Mouse (Mus musculus): Measurements from ENCODE around the gene Dnajc10. TPM values are rescaled to one million over a fixed set of nuclear protein-coding genes. Genes with fewer than 3 reads are reported as not detected.

The Dnajc10 gene
- polyA plus RNA-seq, 1 experiment from 2014 or later, result 42.6 TPM

DNA sequence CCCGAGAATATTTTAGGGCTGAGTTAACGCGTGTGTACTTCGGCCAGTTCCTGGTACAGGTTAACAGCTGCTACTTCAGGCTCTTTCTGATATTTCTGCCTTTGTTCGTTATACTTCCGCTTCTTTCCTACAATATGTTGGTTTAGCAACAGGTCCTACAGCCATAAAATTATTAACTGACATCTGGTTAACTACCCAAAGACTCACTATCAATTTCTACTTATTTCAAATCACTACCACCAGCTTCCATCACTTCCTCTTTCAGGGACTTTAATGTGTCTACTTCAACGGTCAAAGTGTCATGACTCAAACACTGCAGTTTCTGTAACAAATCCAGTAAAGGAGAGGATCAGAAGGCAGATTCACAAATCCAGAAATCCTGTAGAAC is 418 bp upstream of the Dnajc10 start:
- H3K36me3 ChIP-seq (ENCODE audit: control insufficient read depth, insufficient read depth, low read length), result no peaks in the 10 kb centered on the region; the same call in 1 of the 2 replicates
- peak overlapping the region; percentile 85; the same call in 1 of the 2 replicates for H3K9ac ChIP-seq (ENCODE audit: low read depth, low read length)
- peak; percentile 16 for ATAC-seq (replicated peaks; ENCODE audit: low FRiP score)
- peak overlapping the region; percentile 80 for H3K4me3 ChIP-seq (ENCODE audit: low read depth, low read length)
- H3K9me3 ChIP-seq (ENCODE audit: control insufficient read depth, low read length), result no peaks in the 10 kb centered on the region
- H3K27ac ChIP-seq (ENCODE audit: low read depth, low read length), result peak overlapping the region; percentile 96; the same call in 1 of the 2 replicates
- H3K27me3 ChIP-seq (replicated peaks; ENCODE audit: control insufficient read depth, insufficient read depth, low read length), result no peaks in the 10 kb centered on the region
- no peaks in the 10 kb centered on the region for H3K4me1 ChIP-seq (replicated peaks; ENCODE audit: control insufficient read depth, insufficient read depth, low read length)
- 38% methylated on average over 7 of the region's 7 CpGs for WGBS
- peak overlapping the region; percentile 76 for H3K4me2 ChIP-seq
- no peak for DNase-seq (ENCODE audit: low spot score)

DNA sequence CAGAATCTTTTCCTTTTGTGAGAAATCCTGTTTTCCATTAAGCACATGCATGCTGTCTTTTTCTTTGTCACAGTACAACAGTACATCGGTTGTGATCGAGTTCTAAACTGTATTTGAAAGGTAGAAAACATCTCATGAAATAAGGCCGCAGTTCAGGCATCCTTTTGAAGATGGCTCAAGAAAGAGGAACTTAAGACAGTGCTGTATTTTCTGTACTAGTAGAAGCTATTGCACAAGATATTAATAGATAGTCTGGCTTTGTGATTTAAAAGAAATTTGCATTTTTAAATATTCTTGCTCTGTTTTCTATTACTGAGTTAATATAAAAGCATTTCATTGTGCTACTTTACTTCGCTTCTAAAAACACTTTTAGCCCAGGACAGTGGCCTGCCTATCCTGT is 7.6 kb downstream of the Dnajc10 start:
- no peak overlapping the region for H3K4me3 ChIP-seq (ENCODE audit: low read depth, low read length)
- H3K9me3 ChIP-seq (ENCODE audit: control insufficient read depth, low read length), result no peaks in the 10 kb centered on the region
- no peak overlapping the region for H3K9ac ChIP-seq (ENCODE audit: low read depth, low read length)
- peaks cover 5% of the 10 kb centered on the region for H3K36me3 ChIP-seq (ENCODE audit: control insufficient read depth, insufficient read depth, low read length)
- H3K27me3 ChIP-seq (replicated peaks; ENCODE audit: control insufficient read depth, insufficient read depth, low read length), result no peaks in the 10 kb centered on the region
- H3K27ac ChIP-seq (ENCODE audit: low read depth, low read length), result no peak overlapping the region
- H3K4me2 ChIP-seq, result no peak overlapping the region
- WGBS, result 92% methylated on average over 4 of the region's 4 CpGs
- DNase-seq (ENCODE audit: low spot score) (no peak), ATAC-seq (replicated peaks; ENCODE audit: low FRiP score) (no peak)
- H3K4me1 ChIP-seq (replicated peaks; ENCODE audit: control insufficient read depth, insufficient read depth, low read length), result no peaks in the 10 kb centered on the region

DNA sequence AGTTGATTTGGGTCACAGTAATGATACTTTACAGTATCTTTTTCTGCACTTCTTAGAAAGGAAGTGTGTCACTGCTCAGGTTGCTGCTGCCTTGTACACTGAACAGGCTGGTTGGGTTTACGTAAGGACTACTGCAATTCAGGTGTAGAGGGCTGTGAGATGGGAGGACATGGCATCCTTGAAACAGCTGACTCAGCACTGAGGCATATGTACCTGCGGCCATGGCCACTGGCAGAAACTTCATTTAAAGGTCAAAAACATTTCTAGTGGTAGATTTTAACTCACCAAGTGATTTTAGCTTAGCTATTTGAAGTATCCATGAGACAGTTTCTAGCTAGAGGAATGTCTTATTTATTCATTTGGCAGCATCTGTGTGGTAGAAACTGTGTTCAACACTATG is 10.5 kb downstream of the Dnajc10 start:
- Histone ChIP-seq H3K27me3 (replicated peaks; ENCODE audit: control insufficient read depth, insufficient read depth, low read length) (no peaks in the 10 kb centered on the region), H3K9me3 (ENCODE audit: control insufficient read depth, low read length) (no peaks in the 10 kb centered on the region), H3K27ac (ENCODE audit: low read depth, low read length) (no peak overlapping the region), H3K9ac (ENCODE audit: low read depth, low read length) (no peak overlapping the region), H3K4me1 (replicated peaks; ENCODE audit: control insufficient read depth, insufficient read depth, low read length) (no peaks in the 10 kb centered on the region), H3K4me3 (ENCODE audit: low read depth, low read length) (no peak overlapping the region), H3K36me3 (ENCODE audit: control insufficient read depth, insufficient read depth, low read length) (peaks cover 8% of the 10 kb centered on the region), H3K4me2 (no peak overlapping the region)
- WGBS, result 85% methylated on average over 2 of the region's 2 CpGs
- DNase-seq (ENCODE audit: low spot score) (no peak), ATAC-seq (replicated peaks; ENCODE audit: low FRiP score) (no peak)

DNA sequence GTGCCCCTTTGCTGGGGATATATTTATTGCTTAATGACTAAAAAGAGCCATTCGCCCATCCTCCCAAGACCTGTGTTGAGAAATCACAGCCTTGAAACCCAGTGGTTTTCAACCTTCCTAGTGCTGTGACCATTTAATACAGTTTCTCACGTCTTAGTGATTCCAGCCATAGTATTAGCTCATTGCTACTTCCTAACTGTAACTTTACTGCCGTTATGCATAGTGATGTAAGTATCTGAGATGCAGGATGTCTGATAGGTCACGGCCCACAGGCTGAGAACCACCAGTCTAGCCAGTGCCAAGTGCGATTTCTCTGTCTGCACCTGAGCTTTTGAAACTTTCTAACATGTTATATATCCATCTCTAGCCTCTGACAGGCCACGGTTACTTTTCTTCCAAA is 12.0 kb downstream of the Dnajc10 start:
- 93% methylated on average over 6 of the region's 6 CpGs for WGBS

DNA sequence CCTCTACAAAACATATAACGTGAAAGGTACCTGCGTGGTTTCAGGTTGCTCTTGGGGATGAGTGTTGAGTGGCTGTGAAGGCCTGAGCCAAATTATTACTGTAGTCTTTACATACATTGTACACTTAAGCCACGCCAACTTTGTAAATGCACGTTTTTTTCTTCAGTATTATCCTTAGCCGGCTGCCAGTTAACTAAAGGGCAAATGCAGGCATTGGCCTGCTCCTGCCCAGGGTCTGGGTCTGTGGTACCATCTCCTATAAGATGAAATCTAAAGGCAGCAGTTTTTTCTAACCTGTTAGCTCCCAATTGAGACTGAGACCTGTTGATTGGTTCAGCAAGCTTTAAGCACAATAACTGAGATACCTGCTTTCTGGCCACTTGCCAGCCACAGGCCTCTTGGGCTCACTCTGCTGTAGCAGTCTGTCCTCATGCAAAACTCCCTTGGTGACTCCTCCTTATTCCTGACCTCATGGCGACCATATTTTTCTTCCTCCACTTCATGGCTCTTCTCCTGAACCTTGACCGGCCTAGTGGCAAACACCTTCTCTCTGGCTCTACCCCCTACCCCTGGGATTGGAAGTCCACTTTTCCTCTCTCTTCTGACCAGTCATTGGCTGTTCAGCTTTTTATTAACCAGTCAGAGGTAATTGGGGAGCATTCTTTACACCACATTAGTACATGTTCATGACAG is 13.8 kb downstream of the Dnajc10 start:
- 91% methylated on average over 7 of the region's 7 CpGs for WGBS

More for the DNA sequence above, 12.0 kb downstream of the Dnajc10 start:
- H3K4me2 ChIP-seq, result no peak overlapping the region
- no peaks in the 10 kb centered on the region for H3K27me3 ChIP-seq (replicated peaks; ENCODE audit: control insufficient read depth, insufficient read depth, low read length)
- no peaks in the 10 kb centered on the region for H3K4me1 ChIP-seq (replicated peaks; ENCODE audit: control insufficient read depth, insufficient read depth, low read length)
- peaks cover 8% of the 10 kb centered on the region for H3K36me3 ChIP-seq (ENCODE audit: control insufficient read depth, insufficient read depth, low read length)
- no peak overlapping the region for H3K27ac ChIP-seq (ENCODE audit: low read depth, low read length)
- H3K4me3 ChIP-seq (ENCODE audit: low read depth, low read length), result no peak overlapping the region
- no peak for ATAC-seq (replicated peaks; ENCODE audit: low FRiP score)
- DNase-seq (ENCODE audit: low spot score), result no peak
- H3K9me3 ChIP-seq (ENCODE audit: control insufficient read depth, low read length), result no peaks in the 10 kb centered on the region
- no peak overlapping the region for H3K9ac ChIP-seq (ENCODE audit: low read depth, low read length)

DNA sequence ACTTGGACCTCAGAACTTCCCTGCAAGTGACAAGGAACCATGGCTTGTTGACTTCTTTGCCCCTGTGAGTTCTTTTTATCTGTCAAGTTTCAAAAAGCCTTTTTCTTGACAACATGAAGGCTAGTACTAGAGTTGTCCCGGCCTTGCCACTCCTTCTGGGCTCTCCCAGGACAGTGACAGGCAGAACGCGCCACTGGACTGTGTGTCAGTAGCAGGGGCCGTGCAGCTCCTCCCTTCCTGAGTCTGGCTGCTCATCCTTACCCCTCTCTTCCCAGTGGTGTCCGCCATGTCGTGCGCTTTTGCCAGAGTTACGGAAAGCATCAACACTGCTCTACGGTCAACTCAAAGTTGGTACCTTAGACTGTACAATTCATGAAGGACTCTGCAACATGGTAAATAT is 25.3 kb downstream of the Dnajc10 start:
- Histone ChIP-seq H3K27me3 (replicated peaks; ENCODE audit: control insufficient read depth, insufficient read depth, low read length) (no peaks in the 10 kb centered on the region), H3K36me3 (ENCODE audit: control insufficient read depth, insufficient read depth, low read length) (peaks cover 25% of the 10 kb centered on the region; the same call in 1 of the 2 replicates), H3K9ac (ENCODE audit: low read depth, low read length) (no peak overlapping the region), H3K4me2 (no peak overlapping the region), H3K4me3 (ENCODE audit: low read depth, low read length) (no peak overlapping the region), H3K27ac (ENCODE audit: low read depth, low read length) (no peak overlapping the region), H3K4me1 (replicated peaks; ENCODE audit: control insufficient read depth, insufficient read depth, low read length) (no peaks in the 10 kb centered on the region), H3K9me3 (ENCODE audit: control insufficient read depth, low read length) (no peaks in the 10 kb centered on the region)
- 95% methylated on average over 9 of the region's 9 CpGs for WGBS
- DNase-seq (ENCODE audit: low spot score) (no peak), ATAC-seq (replicated peaks; ENCODE audit: low FRiP score) (no peak)

More for the DNA sequence above, 13.8 kb downstream of the Dnajc10 start:
- no peak for DNase-seq (ENCODE audit: low spot score)
- H3K4me3 ChIP-seq (ENCODE audit: low read depth, low read length), result no peak overlapping the region
- H3K9me3 ChIP-seq (ENCODE audit: control insufficient read depth, low read length), result no peaks in the 10 kb centered on the region
- H3K4me1 ChIP-seq (replicated peaks; ENCODE audit: control insufficient read depth, insufficient read depth, low read length), result no peaks in the 10 kb centered on the region
- H3K9ac ChIP-seq (ENCODE audit: low read depth, low read length), result no peak overlapping the region
- no peaks in the 10 kb centered on the region for H3K27me3 ChIP-seq (replicated peaks; ENCODE audit: control insufficient read depth, insufficient read depth, low read length)
- no peak overlapping the region for H3K27ac ChIP-seq (ENCODE audit: low read depth, low read length)
- H3K36me3 ChIP-seq (ENCODE audit: control insufficient read depth, insufficient read depth, low read length), result peaks cover 8% of the 10 kb centered on the region
- no peak for ATAC-seq (replicated peaks; ENCODE audit: low FRiP score)
- H3K4me2 ChIP-seq, result no peak overlapping the region

DNA sequence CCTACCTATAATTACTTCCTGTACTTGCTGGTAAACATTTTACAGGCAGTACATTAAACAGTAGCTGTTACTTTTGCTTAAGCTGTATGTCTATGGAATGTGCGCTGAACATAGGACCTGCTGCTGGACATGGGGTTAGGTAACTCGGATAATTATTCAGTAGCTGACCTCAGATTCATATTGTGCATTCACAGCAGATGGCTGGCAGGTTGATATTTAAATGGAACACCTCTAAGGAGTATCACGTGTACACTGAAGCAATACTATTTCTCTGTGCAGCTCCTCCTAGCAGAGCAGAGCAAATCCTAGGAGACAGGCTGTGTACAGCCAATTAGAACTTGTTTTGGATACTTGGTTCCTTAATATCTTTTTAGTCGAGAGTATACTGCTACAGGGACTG is 39.3 kb downstream of the Dnajc10 start:
- no peak for DNase-seq (ENCODE audit: low spot score)
- no peak overlapping the region for H3K4me3 ChIP-seq (ENCODE audit: low read depth, low read length)
- WGBS, result 87% methylated on average over 4 of the region's 4 CpGs
- H3K27ac ChIP-seq (ENCODE audit: low read depth, low read length), result no peak overlapping the region
- H3K9ac ChIP-seq (ENCODE audit: low read depth, low read length), result no peak overlapping the region
- no peaks in the 10 kb centered on the region for H3K27me3 ChIP-seq (replicated peaks; ENCODE audit: control insufficient read depth, insufficient read depth, low read length)
- H3K9me3 ChIP-seq (ENCODE audit: control insufficient read depth, low read length), result no peaks in the 10 kb centered on the region
- no peak overlapping the region for H3K4me2 ChIP-seq
- no peak for ATAC-seq (replicated peaks; ENCODE audit: low FRiP score)
- H3K4me1 ChIP-seq (replicated peaks; ENCODE audit: control insufficient read depth, insufficient read depth, low read length), result no peaks in the 10 kb centered on the region
- H3K36me3 ChIP-seq (ENCODE audit: control insufficient read depth, insufficient read depth, low read length), result peaks cover 7% of the 10 kb centered on the region; the same call in 1 of the 2 replicates

DNA sequence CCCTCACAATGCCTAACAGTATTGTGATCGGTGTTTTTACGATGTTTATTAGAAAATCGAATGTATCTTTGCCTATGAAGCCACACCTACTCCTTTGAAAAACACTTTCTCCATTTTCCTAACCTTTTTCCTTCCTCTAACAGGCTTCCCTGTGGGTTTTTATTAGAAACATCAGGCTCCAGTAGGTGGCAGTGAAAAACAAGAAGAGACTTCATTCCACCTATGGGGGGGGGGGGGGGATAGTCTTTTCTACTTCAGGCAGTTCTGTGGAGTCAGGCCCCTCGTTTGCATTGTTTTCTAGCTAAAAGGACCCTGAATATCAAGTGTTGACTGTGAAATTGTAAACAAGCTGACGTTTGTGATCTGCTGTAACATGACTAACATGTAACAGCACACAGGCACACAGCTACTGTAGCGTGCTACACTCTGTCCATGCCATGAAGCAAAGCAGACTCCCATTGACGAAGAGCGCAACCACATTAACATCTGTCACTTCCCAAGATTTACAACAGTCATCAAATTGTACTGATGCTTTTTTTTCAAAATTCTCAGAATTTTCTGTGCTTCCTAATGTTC is 41.5 kb downstream of the Dnajc10 start:
- H3K4me1 ChIP-seq (replicated peaks; ENCODE audit: control insufficient read depth, insufficient read depth, low read length), result no peaks in the 10 kb centered on the region
- no peaks in the 10 kb centered on the region for H3K27me3 ChIP-seq (replicated peaks; ENCODE audit: control insufficient read depth, insufficient read depth, low read length)
- no peaks in the 10 kb centered on the region for H3K9me3 ChIP-seq (ENCODE audit: control insufficient read depth, low read length)
- no peak overlapping the region for H3K4me2 ChIP-seq
- H3K4me3 ChIP-seq (ENCODE audit: low read depth, low read length), result no peak overlapping the region
- 65% methylated on average over 8 of the region's 8 CpGs for WGBS
- ATAC-seq (replicated peaks; ENCODE audit: low FRiP score) (no peak), DNase-seq (ENCODE audit: low spot score) (no peak)
- no peak overlapping the region for H3K9ac ChIP-seq (ENCODE audit: low read depth, low read length)
- H3K27ac ChIP-seq (ENCODE audit: low read depth, low read length), result no peak overlapping the region
- H3K36me3 ChIP-seq (ENCODE audit: control insufficient read depth, insufficient read depth, low read length), result peaks cover 7% of the 10 kb centered on the region; the same call in 1 of the 2 replicates

DNA sequence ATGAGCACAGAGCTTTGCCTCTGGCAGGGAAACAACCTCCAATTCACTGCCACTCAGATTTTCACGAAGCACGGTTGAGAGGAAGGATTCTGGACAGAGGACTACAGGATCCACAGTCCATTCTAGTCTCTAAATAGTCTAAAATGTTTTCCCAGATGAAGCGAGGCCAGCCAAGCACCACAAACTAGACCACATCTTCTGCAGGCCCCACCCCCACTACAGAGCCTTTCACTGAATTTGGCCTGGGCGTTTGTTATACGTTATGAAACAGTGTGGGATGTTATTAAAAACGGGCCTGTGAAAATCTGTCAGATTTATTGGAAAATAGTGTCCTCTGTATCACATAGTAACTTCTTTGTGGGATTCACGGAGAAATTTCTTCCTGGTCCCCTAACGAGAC is 56.2 kb downstream of the Dnajc10 start:
- Histone ChIP-seq H3K9me3 (ENCODE audit: control insufficient read depth, low read length) (no peaks in the 10 kb centered on the region), H3K36me3 (ENCODE audit: control insufficient read depth, insufficient read depth, low read length) (no peaks in the 10 kb centered on the region), H3K4me2 (no peak overlapping the region), H3K9ac (ENCODE audit: low read depth, low read length) (no peak overlapping the region), H3K27ac (ENCODE audit: low read depth, low read length) (no peak overlapping the region), H3K4me1 (replicated peaks; ENCODE audit: control insufficient read depth, insufficient read depth, low read length) (no peaks in the 10 kb centered on the region), H3K27me3 (replicated peaks; ENCODE audit: control insufficient read depth, insufficient read depth, low read length) (no peaks in the 10 kb centered on the region), H3K4me3 (ENCODE audit: low read depth, low read length) (no peak overlapping the region)
- WGBS, result 84% methylated on average over 8 of the region's 8 CpGs
- DNase-seq (ENCODE audit: low spot score) (no peak), ATAC-seq (replicated peaks; ENCODE audit: low FRiP score) (no peak)
